Mouse (Mus musculus) bone marrow, adult 2 months (tissue): ENCODE measurements around the gene Hebp1.

Experiments
- CTCF ChIP-seq: fragments of 200-500 bp; IDR thresholded peaks from 2 replicates; pipeline ENCODE4 v1.5.1; 2011; ENCODE audit warnings: low read length, control low read depth; ENCODE audit not compliant: control insufficient read depth, insufficient read depth
- POLR2A ChIP-seq: fragments of 200-500 bp; IDR thresholded peaks from 2 replicates; pipeline ENCODE4 v1.6.1; 2011; ENCODE audit warnings: low read depth, mild to moderate bottlenecking, control low read depth, low read length, borderline replicate concordance; ENCODE audit not compliant: control insufficient read depth

DNA sequence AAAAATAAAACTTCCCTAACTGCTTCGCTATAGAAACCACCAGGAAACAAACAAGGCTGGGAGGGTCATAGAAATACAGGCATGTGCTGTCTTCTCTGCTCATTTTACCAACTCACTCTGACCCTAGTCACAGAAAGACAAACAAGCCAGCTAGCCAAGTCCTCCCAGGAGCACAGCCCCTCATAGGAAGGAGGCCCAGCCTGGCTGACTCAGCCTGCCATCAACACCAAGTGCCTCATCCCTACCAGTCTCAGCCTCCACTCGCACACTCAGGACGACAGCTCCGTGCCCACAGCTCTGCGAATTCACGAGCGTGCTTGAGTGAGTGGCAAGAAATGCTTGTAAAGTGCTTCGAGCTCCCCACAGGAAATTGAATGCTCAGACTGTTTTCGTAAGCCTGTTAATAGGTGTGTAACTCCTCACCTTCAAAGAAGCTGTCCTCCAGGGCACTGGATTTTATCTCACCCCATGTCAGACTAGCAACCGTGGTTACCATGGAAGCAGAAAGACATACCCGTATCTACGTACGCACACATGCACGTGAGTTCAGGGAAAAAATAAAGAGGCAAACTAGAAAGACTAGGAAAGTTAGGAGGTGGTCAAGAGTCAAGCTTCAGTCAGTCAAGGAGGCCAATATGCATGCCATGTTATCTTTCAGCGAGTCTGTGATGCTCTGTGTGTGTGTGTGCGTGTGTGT, 56.2 kb downstream of the Hebp1 start:
- TF ChIP-seq CTCF: no peak
- TF ChIP-seq POLR2A: no peak
